Mouse (Mus musculus) E14TG2a.4 (cell line): Measurements from ENCODE around the gene Nxn.
A peak's percentile ranks its signal among the peaks of the same experiment; 100 is the strongest.

ENCODE experiments used
- H3K27me3 ChIP-seq: 2 replicates; pipeline ENCODE4 v1.6.1; 2014; ENCODE audit warnings: low read length, control low read depth; ENCODE audit not compliant: insufficient read depth
- H3K36me3 ChIP-seq: 2 replicates; pipeline ENCODE4 v1.6.1; 2014; ENCODE audit warnings: low read length, control low read depth; ENCODE audit not compliant: insufficient read depth
- H3K4me1 ChIP-seq: replicated peaks from 2 replicates; pipeline ENCODE4 v1.6.1; 2014; ENCODE audit warnings: low read depth, low read length, control low read depth
- H3K4me3 ChIP-seq: replicated peaks from 2 replicates; pipeline ENCODE4 v1.5.1; 2014; ENCODE audit warnings: mild to moderate bottlenecking, low read length
- H3K9me3 ChIP-seq: 2 replicates; pipeline ENCODE4 v1.6.1; 2014; ENCODE audit warnings: low read length, control low read depth
- CTCF ChIP-seq: conservative IDR thresholded peaks from 2 replicates; pipeline ENCODE4 v1.5.1; 2014; ENCODE audit warnings: low read length
- NANOG ChIP-seq: IDR thresholded peaks from 2 replicates; pipeline ENCODE4 v1.6.1; 2014; ENCODE audit warnings: borderline replicate concordance, low read length, mixed read lengths
- POU5F1 ChIP-seq: IDR thresholded peaks from 2 replicates; pipeline ENCODE4 v1.6.1; 2014; ENCODE audit warnings: low read length, borderline replicate concordance

The Nxn gene

DNA sequence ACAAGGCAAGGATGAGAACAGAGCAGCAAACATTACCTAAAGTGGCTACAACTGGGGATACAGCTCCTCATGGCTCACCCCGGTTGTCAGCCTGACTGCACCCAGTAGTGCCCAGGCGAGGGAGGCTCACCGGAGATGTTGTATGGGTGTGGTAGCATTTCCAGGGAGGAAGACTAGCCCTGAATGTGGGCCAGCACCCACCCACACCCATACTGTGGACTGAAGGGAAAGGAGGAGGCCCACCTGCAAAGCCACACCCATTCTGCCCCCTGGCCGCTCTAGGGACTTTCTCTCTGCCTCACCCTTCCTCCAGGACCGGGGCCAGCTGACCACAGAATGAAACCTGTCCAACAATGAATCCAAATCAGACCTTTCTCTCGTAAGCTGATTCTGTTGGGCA, 72.3 kb downstream of the Nxn start:
- Histone ChIP-seq H3K27me3 (peaks cover 63% of the 10 kb centered on the region), H3K36me3 (no peaks in the 10 kb centered on the region), H3K4me3 (0 out of 2 replicates have a peak overlapping the region, but pooled peaks have one; percentile 20), H3K4me1 (peaks cover 79% of the 10 kb centered on the region), H3K9me3 (no peaks in the 10 kb centered on the region)
- TF ChIP-seq CTCF (no peak), NANOG (no peak), POU5F1 (no peak)

DNA sequence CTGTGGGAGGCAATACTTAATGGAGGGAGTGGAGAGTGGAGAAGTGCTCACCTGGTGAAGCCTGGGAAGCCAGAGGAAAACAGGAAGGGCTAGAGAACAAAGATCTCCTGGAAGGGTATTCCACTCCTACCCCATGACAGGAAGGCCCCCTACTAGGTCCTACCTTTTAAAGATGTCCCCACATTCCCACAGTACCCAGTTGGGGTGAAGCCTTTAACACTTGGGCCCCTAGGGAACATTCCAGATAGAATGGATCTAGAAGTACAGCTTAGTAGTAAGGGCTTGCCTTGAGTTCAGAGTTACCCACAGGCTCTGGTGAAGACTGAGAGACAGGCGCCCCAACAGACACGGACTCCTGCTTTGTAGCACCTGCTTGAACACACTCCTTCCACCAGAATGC, 72.9 kb downstream of the Nxn start:
- Histone ChIP-seq H3K4me3 (no peak overlapping the region), H3K4me1 (peaks cover 85% of the 10 kb centered on the region), H3K27me3 (peaks cover 59% of the 10 kb centered on the region), H3K36me3 (no peaks in the 10 kb centered on the region), H3K9me3 (no peaks in the 10 kb centered on the region)
- no peak for TF ChIP-seq CTCF
- TF ChIP-seq NANOG: no peak
- TF ChIP-seq POU5F1: no peak

DNA sequence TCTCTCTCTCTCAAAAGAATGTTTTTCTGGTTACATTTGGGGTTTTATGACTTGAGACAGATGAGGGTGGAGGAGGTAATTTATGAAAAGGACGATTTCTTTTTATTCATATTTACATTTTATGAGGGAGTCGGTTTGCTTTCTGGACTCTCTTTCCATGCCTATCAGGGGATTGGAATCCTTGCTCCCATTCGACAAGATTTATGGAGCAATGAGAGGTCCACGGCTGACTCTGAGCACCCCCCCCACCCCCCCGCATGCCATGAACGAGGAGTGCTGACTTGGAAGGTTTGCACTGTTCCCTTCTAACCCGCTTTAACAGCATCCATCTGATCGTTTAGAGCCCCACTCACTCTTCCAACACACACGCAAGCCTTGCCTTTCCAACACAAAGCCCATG, 74.1 kb downstream of the Nxn start:
- H3K27me3 ChIP-seq: peaks cover 48% of the 10 kb centered on the region
- no peaks in the 10 kb centered on the region for H3K36me3 ChIP-seq
- no peak overlapping the region for H3K4me3 ChIP-seq
- no peaks in the 10 kb centered on the region for H3K9me3 ChIP-seq
- TF ChIP-seq CTCF: no peak
- no peak for TF ChIP-seq NANOG
- no peak for TF ChIP-seq POU5F1
- peaks cover 89% of the 10 kb centered on the region for H3K4me1 ChIP-seq

DNA sequence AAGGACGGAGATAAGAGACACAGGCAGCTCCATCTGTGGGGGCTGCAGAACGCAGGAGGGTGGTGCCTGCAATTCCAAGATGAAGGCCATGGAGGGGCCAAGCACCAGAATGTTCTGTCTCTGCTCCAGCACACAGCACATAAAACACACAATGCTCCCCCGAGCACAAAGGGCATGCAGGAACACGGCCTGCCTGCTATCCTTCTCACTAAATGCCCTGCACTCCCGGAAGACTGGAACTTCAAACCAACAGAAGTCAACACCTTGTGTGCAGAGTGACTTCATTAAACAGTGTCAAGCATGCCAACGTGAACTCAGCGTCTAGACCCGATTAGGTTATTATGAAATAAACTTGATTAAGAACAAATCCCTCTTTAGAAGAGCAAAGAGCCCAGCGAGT, 74.7 kb downstream of the Nxn start:
- Histone ChIP-seq H3K4me3 (no peak overlapping the region), H3K27me3 (peaks cover 48% of the 10 kb centered on the region), H3K36me3 (no peaks in the 10 kb centered on the region), H3K9me3 (no peaks in the 10 kb centered on the region), H3K4me1 (peaks cover 94% of the 10 kb centered on the region)
- TF ChIP-seq CTCF (no peak), POU5F1 (no peak), NANOG (no peak)

DNA sequence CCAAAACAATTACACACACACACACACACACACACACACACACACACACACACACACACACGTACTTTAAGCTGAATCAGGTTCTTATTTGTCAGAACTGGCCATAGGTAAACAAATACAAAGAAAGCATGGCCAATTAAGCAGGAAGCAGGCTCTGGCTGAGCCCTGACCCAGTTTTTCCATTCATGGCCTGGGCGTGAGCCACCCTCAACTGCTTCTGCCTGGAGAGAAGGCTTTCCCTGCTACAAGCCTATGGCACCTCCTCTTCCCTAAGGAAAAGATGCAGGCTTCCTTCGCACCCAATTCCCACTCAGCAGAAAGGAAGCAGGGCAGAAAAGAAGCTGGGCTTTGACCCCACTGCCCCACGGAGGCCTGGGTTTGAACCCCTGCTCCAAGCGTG, 76.0 kb downstream of the Nxn start:
- Histone ChIP-seq H3K36me3 (no peaks in the 10 kb centered on the region), H3K4me1 (peaks cover 97% of the 10 kb centered on the region), H3K9me3 (no peaks in the 10 kb centered on the region), H3K4me3 (0 out of 2 replicates have a peak overlapping the region, but pooled peaks have one; percentile 39), H3K27me3 (peaks cover 42% of the 10 kb centered on the region)
- TF ChIP-seq POU5F1: no peak
- TF ChIP-seq NANOG: no peak
- TF ChIP-seq CTCF: no peak

DNA sequence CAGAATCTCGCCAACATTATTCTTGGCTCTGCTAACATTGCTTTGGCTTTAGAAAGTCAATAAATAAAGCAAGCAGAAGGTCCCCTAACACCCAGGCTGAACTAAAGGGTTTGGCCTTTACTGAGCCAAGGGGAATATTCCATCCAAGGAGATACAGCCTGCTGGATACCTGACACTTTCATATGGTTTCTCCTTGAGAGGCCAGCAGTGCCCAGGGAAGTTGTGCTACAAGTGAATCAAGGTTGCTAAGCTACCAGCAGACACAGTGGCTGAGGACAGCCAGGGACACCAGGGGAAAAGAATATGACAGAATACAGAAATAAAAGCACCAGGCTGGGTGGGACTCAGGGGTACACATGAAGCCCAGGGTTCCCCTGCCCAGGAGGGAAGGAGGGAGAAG, 76.9 kb downstream of the Nxn start:
- peaks cover 98% of the 10 kb centered on the region for H3K4me1 ChIP-seq
- H3K9me3 ChIP-seq: no peaks in the 10 kb centered on the region
- no peaks in the 10 kb centered on the region for H3K36me3 ChIP-seq
- no peak overlapping the region for H3K4me3 ChIP-seq
- TF ChIP-seq CTCF (no peak), NANOG (no peak), POU5F1 (no peak)
- peaks cover 44% of the 10 kb centered on the region for H3K27me3 ChIP-seq

DNA sequence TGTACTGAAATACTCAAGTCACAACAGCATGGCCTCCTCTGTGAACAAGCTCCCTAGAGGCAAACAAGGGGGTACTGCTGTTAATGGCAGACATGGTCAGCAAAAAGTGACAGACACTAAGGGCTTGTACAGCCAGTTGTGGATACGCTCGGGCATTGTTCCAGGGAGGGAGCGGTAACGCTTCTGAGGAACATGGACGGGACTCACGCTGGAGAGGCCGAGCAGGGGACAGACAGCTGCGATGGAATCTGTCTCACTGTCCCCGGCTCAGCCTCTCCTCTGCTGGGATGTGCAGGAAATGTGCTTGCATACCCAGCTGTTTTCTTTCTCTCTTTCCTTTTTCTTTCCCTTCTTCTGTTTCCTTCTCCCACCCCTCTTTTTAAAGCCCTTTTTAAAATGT, 78.5 kb downstream of the Nxn start:
- Histone ChIP-seq H3K9me3 (peaks cover 6% of the 10 kb centered on the region), H3K27me3 (peaks cover 37% of the 10 kb centered on the region), H3K4me3 (peak overlapping the region; percentile 40), H3K4me1 (peaks cover 91% of the 10 kb centered on the region), H3K36me3 (no peaks in the 10 kb centered on the region)
- TF ChIP-seq NANOG: no peak

DNA sequence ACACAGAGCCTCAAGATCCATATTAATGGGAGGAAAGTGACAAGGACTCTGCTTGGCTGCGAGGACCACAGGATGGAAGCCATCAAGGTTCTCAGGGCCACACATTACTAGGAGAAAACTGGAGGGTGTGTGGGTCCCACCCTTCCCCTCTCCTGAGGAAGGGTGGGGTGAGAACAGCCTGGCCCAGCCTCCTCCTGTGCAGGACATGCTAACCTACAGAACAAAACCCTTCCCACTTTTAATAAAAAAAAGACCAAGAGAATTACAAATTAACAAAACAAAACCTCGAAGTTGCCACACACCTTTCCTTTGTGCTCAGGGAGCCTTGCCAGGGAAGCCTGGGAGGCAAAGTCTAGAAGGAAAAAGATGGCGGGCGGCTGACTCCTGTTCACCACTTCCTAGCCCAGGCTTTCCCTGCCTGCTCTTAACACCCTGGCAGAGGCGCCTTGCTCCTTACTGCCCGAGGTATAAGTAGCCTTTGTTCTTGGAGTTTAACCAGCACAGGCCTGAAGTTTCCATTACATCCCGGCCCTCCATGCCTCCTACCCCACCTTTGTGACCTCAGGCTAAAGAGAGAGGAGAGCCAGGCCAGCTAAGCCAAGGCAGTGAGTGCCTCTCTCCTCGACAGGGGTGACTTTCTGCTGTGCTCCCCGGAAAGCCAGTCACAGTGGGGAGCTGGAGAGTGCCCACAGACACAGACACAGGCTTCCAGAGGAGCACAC, 79.1 kb downstream of the Nxn start:
- H3K4me1 ChIP-seq: peaks cover 85% of the 10 kb centered on the region
- peak overlapping the region; percentile 40 for H3K4me3 ChIP-seq
- H3K9me3 ChIP-seq: peaks cover 6% of the 10 kb centered on the region
- TF ChIP-seq POU5F1 (no peak), CTCF (no peak), NANOG (no peak)
- peaks cover 32% of the 10 kb centered on the region for H3K27me3 ChIP-seq
- H3K36me3 ChIP-seq: no peaks in the 10 kb centered on the region

DNA sequence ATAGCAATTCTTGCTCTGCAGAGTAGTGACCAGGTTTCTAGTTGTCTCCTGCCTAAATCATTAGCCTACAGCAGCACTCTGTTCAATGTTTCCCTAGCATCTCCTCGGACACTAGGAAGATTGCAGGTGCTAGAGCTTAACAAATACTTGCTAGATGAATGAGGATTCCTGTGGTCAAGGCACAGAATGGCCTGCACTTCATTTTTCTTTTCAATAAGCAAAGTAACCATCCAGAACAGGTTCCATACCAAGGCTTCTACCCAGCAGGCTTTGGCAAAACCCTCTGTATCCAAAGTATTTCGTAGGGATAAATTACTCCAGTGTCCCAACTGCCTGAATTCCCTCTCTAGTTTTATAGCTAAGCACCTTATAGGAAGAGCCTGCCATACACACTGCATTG, 81.0 kb downstream of the Nxn start:
- Histone ChIP-seq H3K36me3 (no peaks in the 10 kb centered on the region), H3K27me3 (peaks cover 44% of the 10 kb centered on the region), H3K4me3 (no peak overlapping the region), H3K4me1 (peaks cover 69% of the 10 kb centered on the region), H3K9me3 (peaks cover 6% of the 10 kb centered on the region)
- TF ChIP-seq POU5F1: no peak
- TF ChIP-seq CTCF: no peak
- TF ChIP-seq NANOG: no peak
